Mouse (Mus musculus) megakaryocyte, embryonic 14.5 days (primary cell): ENCODE measurements around the gene Shcbp1l.

Experiments used
- FLI1 ChIP-seq: IDR thresholded peaks from 2 replicates; pipeline ENCODE4 v1.6.1; 2012; ENCODE audit warnings: low read length, inconsistent platforms, mixed read lengths
- GATA1 ChIP-seq: IDR thresholded peaks from 3 replicates; pipeline ENCODE4 v1.6.1; 2012; ENCODE audit warnings: mixed read lengths, low read length, inconsistent platforms, borderline replicate concordance

DNA sequence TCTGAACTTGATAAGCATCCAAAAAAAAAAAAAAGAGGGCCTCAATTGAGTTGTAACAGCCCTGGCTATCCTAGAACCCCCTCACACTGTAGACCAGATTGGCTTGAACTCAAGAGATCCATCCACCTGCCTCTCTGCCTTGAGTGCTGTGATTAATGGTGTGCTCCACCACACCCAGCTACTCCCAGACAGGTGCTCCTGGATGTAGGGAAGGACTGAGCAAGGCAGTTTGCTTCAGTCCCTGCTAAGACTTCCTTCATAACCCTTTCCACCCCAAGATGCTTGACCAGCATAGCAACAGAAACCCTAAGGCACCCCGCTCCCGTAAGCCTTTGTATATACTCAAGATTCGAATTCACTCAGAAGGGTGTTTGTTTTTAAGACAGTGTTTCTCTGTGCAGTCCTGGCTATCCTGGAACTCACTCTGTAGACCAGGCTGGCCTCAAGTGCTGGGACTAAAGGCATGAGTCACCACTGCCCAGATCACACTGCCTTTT, 28.2 kb downstream of the Shcbp1l start:
- TF ChIP-seq GATA1 (no peak), FLI1 (no peak)
